Mouse (Mus musculus): ENCODE data around the gene Olfr503. TPM values are rescaled to one million over a fixed set of nuclear protein-coding genes. Genes with fewer than 3 reads are reported as not detected.
"Not testable (repeated sequence)": the region's sequence is repeated elsewhere in the genome, so short reads cannot be mapped to it uniquely, and the experiment has no call there.

The Olfr503 gene
- not detected in 2 replicates for polyA plus RNA-seq (2015; fragmentation: Nextera tagmentation; extraction: Ambion mirVana)

DNA sequence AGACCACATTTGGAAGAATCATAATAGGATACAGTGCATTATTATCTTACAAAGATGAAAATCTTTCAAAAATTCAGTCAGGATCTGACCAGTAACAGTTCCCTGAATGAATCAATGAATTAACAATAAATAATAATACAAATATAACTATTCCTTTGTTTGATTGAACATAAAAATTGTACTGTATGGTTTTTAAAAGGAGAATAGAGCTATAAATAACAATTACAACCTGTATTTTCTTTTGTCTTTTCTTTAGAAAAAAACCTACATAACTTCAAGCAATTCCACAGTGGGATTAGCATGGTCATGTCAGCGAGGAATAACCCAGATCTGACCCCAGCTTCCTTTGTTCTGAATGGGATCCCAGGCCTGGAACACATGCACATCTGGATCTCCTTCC lies at the start of gene Olfr503:
Gene Olfr503 (plus strand): TSS at position 301 of the 400 bp plus-strand sequence.
- not testable (repeated sequence) for H3K4me1 ChIP-seq; H3K4me2 ChIP-seq (replicated peaks); H3K27me3 ChIP-seq; H3K4me3 ChIP-seq (replicated peaks); H3K36me3 ChIP-seq; H3K27ac ChIP-seq (replicated peaks); H3K9me3 ChIP-seq (replicated peaks); ATAC-seq (ENCODE audit: insufficient number of reproducible peaks, low FRiP score, low TSS enrichment, low read depth); H3K9ac ChIP-seq
- 47% methylated on average over 1 of the region's 1 CpGs for WGBS

DNA sequence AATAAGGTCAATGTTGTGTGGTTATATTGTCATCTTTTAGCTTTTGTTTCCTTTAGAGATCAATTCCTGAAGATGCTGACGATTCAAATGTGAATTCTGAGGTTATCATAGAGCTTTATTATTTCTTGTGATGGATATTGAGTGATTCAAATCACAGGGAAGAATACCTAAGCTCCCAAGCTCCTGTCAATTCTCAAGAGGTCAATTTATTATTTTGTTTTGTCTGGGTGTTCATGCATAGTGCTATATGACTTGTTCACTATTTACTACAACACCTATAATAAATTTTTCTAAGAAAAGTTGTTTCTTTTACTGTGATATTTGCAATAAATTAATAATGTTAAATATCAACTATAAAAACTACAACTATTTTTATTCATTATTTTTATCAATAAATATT lies 19.4 kb upstream of the Olfr503 start, which contains the start of gene Olfr502:
Gene Olfr502 (minus strand): TSS at position 101 of the 400 bp plus-strand sequence.
- WGBS = 58% methylated on average over 1 of the region's 1 CpGs
- ATAC-seq (ENCODE audit: insufficient number of reproducible peaks, low FRiP score, low TSS enrichment, low read depth) = no peak

DNA sequence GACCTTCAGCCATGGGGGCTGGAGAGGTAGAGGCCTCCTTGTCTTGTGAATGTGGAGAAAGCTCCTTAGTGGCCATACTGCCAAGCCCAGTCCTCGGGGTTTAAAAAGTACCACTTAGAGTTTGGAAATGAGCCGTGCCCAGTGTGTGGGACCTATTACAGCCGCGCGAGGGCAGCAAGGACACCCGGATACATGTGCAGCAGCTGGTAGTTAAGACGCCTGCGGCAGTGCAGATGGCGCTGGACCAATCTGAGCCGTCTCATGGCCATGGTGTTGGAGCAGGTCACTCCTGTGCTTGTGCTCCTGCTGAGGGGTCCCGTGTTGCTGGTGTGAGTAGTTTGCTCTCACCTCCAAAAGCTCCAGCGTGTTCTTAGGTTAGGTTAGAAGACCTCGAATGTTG lies 1.9 kb upstream of the Olfr503 start:
- Histone ChIP-seq H3K4me2 (replicated peaks) (no peak overlapping the region), H3K4me1 (no peaks in the 10 kb centered on the region), H3K9me3 (replicated peaks) (no peaks in the 10 kb centered on the region), H3K9ac (no peak overlapping the region), H3K4me3 (replicated peaks) (no peak overlapping the region), H3K27ac (replicated peaks) (no peak overlapping the region), H3K36me3 (no peaks in the 10 kb centered on the region), H3K27me3 (no peaks in the 10 kb centered on the region)
- 84% methylated on average over 13 of the region's 13 CpGs for WGBS
- ATAC-seq (ENCODE audit: insufficient number of reproducible peaks, low FRiP score, low TSS enrichment, low read depth) = no peak

More for the DNA sequence above, 19.4 kb upstream of the Olfr503 start, which contains the start of gene Olfr502:
- H3K36me3 ChIP-seq = no peaks in the 10 kb centered on the region
- no peaks in the 10 kb centered on the region; the same call in 1 of the 2 replicates for H3K9me3 ChIP-seq (replicated peaks)
- H3K27me3 ChIP-seq = no peaks in the 10 kb centered on the region
- H3K4me2 ChIP-seq (replicated peaks) = no peak within 1 kb of the TSS
- H3K4me3 ChIP-seq (replicated peaks) = no peak within 1 kb of the TSS
- H3K9ac ChIP-seq = no peak within 1 kb of the TSS
- H3K4me1 ChIP-seq = no peaks in the 10 kb centered on the region
- no peak within 1 kb of the TSS for H3K27ac ChIP-seq (replicated peaks)

DNA sequence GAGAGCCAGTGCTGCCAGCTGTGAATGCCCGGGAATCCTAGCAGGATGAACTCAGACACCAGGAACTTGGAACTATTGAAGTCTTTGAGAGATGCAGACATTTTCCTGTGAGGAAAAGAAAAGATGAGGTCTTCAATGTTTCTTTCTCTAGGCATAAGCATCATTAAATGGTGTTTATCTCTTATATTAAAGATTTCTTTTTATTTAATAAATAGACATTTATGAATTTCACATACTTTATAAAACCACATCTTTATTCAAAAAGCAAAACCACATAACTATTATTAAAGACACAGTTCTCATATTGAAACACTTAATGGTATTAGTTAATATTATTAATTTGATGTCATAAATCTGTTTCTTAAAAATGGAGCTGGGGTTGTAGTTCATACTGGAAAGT lies 21.4 kb downstream of the Olfr503 start, which contains the start of gene Olfr504:
Gene Olfr504 (minus strand): TSS at position 101 of the 400 bp plus-strand sequence.
- no peak for ATAC-seq (ENCODE audit: insufficient number of reproducible peaks, low FRiP score, low TSS enrichment, low read depth)
- Histone ChIP-seq H3K36me3 (no peaks in the 10 kb centered on the region), H3K9me3 (replicated peaks) (no peaks in the 10 kb centered on the region), H3K4me2 (replicated peaks) (no peak within 1 kb of the TSS), H3K9ac (no peak within 1 kb of the TSS), H3K4me1 (no peaks in the 10 kb centered on the region), H3K4me3 (replicated peaks) (no peak within 1 kb of the TSS), H3K27ac (replicated peaks) (no peak within 1 kb of the TSS), H3K27me3 (no peaks in the 10 kb centered on the region)
- WGBS = 77% methylated on average over 1 of the region's 1 CpGs

DNA sequence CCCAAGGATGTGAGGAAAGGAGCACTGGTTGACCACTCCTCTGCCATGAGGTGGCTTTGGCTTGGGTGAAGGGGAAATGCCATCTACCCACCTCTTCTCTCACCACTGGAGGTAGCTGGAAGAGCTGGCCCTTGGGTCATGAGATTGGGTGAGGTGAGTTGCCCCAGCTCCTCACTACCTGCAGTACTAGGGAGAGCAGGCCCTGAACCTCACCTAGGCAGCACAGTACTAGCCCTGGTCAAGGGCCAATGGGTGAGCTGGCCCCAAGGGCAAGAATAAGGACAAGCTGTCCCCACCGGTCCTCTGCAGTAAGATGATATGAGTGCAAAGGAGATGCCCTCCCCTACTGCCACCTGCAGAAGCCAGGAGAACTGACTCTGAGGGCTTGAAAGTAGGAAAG lies 45.5 kb downstream of the Olfr503 start:
- no peak overlapping the region for H3K4me3 ChIP-seq (replicated peaks)
- 88% methylated on average over 1 of the region's 1 CpGs for WGBS
- no peaks in the 10 kb centered on the region for H3K4me1 ChIP-seq
- H3K4me2 ChIP-seq (replicated peaks) = no peak overlapping the region
- H3K27me3 ChIP-seq = no peaks in the 10 kb centered on the region
- H3K27ac ChIP-seq (replicated peaks) = no peak overlapping the region
- H3K9me3 ChIP-seq (replicated peaks) = no peaks in the 10 kb centered on the region
- H3K9ac ChIP-seq = no peak overlapping the region
- no peaks in the 10 kb centered on the region for H3K36me3 ChIP-seq
- no peak for ATAC-seq (ENCODE audit: insufficient number of reproducible peaks, low FRiP score, low TSS enrichment, low read depth)

Other genes starting within 250 kb of the Olfr503 start
- 0.12 TPM in 1 of 2 replicates, not detected in the other for gene Olfr491, start 231.1 kb upstream of the Olfr503 start, polyA plus RNA-seq (2015; fragmentation: Nextera tagmentation; extraction: Ambion mirVana)
- gene Olfr492, start 220.9 kb upstream of the Olfr503 start, polyA plus RNA-seq (2015; fragmentation: Nextera tagmentation; extraction: Ambion mirVana) = 0.17 TPM in 1 of 2 replicates, not detected in the other
- gene Olfr493, start 197.5 kb upstream of the Olfr503 start, polyA plus RNA-seq (2015; fragmentation: Nextera tagmentation; extraction: Ambion mirVana) = not detected in 2 replicates
- gene Olfr494, start 179.2 kb upstream of the Olfr503 start, polyA plus RNA-seq (2015; fragmentation: Nextera tagmentation; extraction: Ambion mirVana) = 0.23 TPM in 1 of 2 replicates, not detected in the other
- gene Olfr495, start 151.4 kb upstream of the Olfr503 start, polyA plus RNA-seq (2015; fragmentation: Nextera tagmentation; extraction: Ambion mirVana) = 0.14 TPM in 1 of 2 replicates, not detected in the other
- not detected in 2 replicates for gene Olfr497, start 124.1 kb upstream of the Olfr503 start, polyA plus RNA-seq (2015; fragmentation: Nextera tagmentation; extraction: Ambion mirVana)
- 0.09 and 0.13 TPM in 2 replicates for gene Olfr498, start 79.2 kb upstream of the Olfr503 start, polyA plus RNA-seq (2015; fragmentation: Nextera tagmentation; extraction: Ambion mirVana)
- gene Olfr502, start 19.5 kb upstream of the Olfr503 start, polyA plus RNA-seq (2015; fragmentation: Nextera tagmentation; extraction: Ambion mirVana) = not detected in 2 replicates
- gene Olfr504, start 21.3 kb downstream of the Olfr503 start, polyA plus RNA-seq (2015; fragmentation: Nextera tagmentation; extraction: Ambion mirVana) = not detected in 2 replicates
- gene Olfr506, start 66.3 kb downstream of the Olfr503 start, polyA plus RNA-seq (2015; fragmentation: Nextera tagmentation; extraction: Ambion mirVana) = 0.08 and 0.19 TPM in 2 replicates
- not detected in 2 replicates for gene Olfr507, start 77.3 kb downstream of the Olfr503 start, polyA plus RNA-seq (2015; fragmentation: Nextera tagmentation; extraction: Ambion mirVana)
- gene Olfr508, start 85.5 kb downstream of the Olfr503 start, polyA plus RNA-seq (2015; fragmentation: Nextera tagmentation; extraction: Ambion mirVana) = 0.30 TPM in 1 of 2 replicates, not detected in the other
- gene Olfr509, start 107.4 kb downstream of the Olfr503 start, polyA plus RNA-seq (2015; fragmentation: Nextera tagmentation; extraction: Ambion mirVana) = 0.25 and 0.47 TPM in 2 replicates
- gene Olfr510, start 121.9 kb downstream of the Olfr503 start, polyA plus RNA-seq (2015; fragmentation: Nextera tagmentation; extraction: Ambion mirVana) = 0.17 TPM in 1 of 2 replicates, not detected in the other
- gene Olfr512, start 168.8 kb downstream of the Olfr503 start, polyA plus RNA-seq (2015; fragmentation: Nextera tagmentation; extraction: Ambion mirVana) = 0.47 TPM in 1 of 2 replicates, not detected in the other
- gene Olfr513, start 206.4 kb downstream of the Olfr503 start, polyA plus RNA-seq (2015; fragmentation: Nextera tagmentation; extraction: Ambion mirVana) = 0.17 TPM in 1 of 2 replicates, not detected in the other